Mouse (Mus musculus): ENCODE measurements around the gene Usp12. TPM values are rescaled to one million over a fixed set of nuclear protein-coding genes. Genes with fewer than 3 reads are reported as not detected.

Usp12 gene
- total and polyA plus RNA-seq, 2 experiments from 2014 or later: 13.2 to 20.7 TPM

- WGBS: 43% methylated on average over 8 of the region's 8 CpGs
- Histone ChIP-seq H3K36me3 (ENCODE audit: insufficient read depth, low read length) (peaks cover under 1% of the 10 kb centered on the region; the same call in 1 of the 2 replicates), H3K4me3 (ENCODE audit: low read length) (no peak overlapping the region), H3K27me3 (ENCODE audit: insufficient read depth, low read length) (no peaks in the 10 kb centered on the region), H3K9me3 (ENCODE audit: low read length) (no peaks in the 10 kb centered on the region), H3K4me2 (ENCODE audit: low read depth, low read length) (no peak overlapping the region), H3K4me1 (ENCODE audit: insufficient read depth, low read length) (peaks cover 9% of the 10 kb centered on the region), H3K9ac (replicated peaks; ENCODE audit: low read length) (no peak overlapping the region), H3K27ac (no peak overlapping the region)
- no peak for ATAC-seq
- no peak for DNase-seq (ENCODE audit: low spot score)
- no peak for TF ChIP-seq CTCF (IDR thresholded peaks at IDR 0.05; ENCODE audit: low read depth)
Measured at GRCm38 (mm10) chr5:146829528-146829927, 34.7 kb upstream of the Usp12 start.

DNA sequence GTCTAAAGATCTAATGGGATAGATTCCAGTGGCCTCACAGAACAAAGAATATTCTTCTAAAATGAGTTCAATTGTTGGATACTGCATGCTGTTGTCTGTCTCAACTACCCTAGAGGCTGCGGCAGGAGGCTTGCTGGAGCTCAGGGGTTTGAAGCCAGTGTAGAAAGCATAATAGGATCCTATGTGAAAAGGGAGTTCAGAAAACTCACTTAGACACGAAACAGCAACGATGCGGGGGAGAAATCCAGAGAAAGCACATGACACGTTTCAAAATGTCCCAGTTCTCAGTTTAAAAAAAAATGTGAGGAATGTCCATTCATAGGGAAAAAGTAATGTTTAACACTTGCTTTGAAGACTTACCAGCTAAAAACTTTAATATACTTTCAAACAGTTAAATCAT lies 28.2 kb upstream of the Usp12 start:
- no peak for ATAC-seq
- Histone ChIP-seq H3K4me3 (ENCODE audit: low read length) (no peak overlapping the region), H3K27ac (no peak overlapping the region), H3K36me3 (ENCODE audit: insufficient read depth, low read length) (no peaks in the 10 kb centered on the region), H3K4me2 (ENCODE audit: low read depth, low read length) (no peak overlapping the region), H3K4me1 (ENCODE audit: insufficient read depth, low read length) (no peaks in the 10 kb centered on the region), H3K27me3 (ENCODE audit: insufficient read depth, low read length) (no peaks in the 10 kb centered on the region), H3K9me3 (ENCODE audit: low read length) (no peaks in the 10 kb centered on the region), H3K9ac (replicated peaks; ENCODE audit: low read length) (no peak overlapping the region)
- DNase-seq (ENCODE audit: low spot score): no peak
- WGBS: 83% methylated on average over 5 of the region's 5 CpGs
- TF ChIP-seq CTCF (IDR thresholded peaks at IDR 0.05; ENCODE audit: low read depth): no peak

DNA sequence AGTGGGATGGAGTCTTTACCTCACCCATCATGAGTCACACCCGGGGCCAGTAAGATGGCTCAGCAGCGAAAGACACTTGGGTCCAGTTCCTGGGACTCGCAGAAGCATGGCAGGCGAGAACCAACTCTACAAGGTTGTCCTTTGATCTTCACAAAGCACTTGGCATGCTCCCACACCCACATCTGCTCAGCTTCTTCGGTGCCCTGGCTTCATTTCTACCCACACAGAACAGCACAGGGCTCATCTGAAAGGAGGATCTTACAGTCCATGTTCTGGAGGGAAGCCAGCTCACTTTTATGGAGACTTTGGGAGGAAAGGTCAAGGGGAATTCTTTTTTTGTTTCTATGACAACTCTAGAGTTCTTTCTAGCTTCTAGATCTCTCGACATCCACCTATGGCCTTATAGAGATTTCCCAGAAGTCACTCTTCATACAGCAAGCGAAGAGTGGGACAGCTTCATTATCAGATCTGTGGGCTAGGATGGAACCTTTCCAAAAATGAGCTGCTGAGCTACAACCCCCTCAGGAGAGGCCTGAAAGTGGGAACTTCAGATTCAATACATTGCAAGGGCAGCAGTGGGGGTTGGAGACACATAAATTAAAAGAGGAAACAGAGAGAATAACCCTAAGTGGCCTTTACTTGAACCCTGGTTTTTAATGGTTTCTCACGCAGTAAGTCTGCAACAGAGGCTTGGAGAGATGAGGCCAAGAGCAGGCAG lies 24.3 kb upstream of the Usp12 start:
- H3K9ac ChIP-seq (replicated peaks; ENCODE audit: low read length): no peak overlapping the region

GRCm38 (mm10) chr5:146817583-146817982 lies 22.8 kb upstream of the Usp12 start:
- DNase-seq (ENCODE audit: low spot score) (no peak), ATAC-seq (no peak)
- H3K4me1 ChIP-seq (ENCODE audit: insufficient read depth, low read length): no peaks in the 10 kb centered on the region
- no peaks in the 10 kb centered on the region for H3K27me3 ChIP-seq (ENCODE audit: insufficient read depth, low read length)
- H3K9me3 ChIP-seq (ENCODE audit: low read length): no peaks in the 10 kb centered on the region
- WGBS: 82% methylated on average over 8 of the region's 8 CpGs
- no peaks in the 10 kb centered on the region for H3K36me3 ChIP-seq (ENCODE audit: insufficient read depth, low read length)
- H3K4me2 ChIP-seq (ENCODE audit: low read depth, low read length): no peak overlapping the region
- TF ChIP-seq CTCF (IDR thresholded peaks at IDR 0.05; ENCODE audit: low read depth): no peak
- no peak overlapping the region for H3K27ac ChIP-seq
- H3K4me3 ChIP-seq (ENCODE audit: low read length): no peak overlapping the region
- H3K9ac ChIP-seq (replicated peaks; ENCODE audit: low read length): no peak overlapping the region

More for the DNA sequence above, 24.3 kb upstream of the Usp12 start:
- H3K4me1 ChIP-seq (ENCODE audit: insufficient read depth, low read length): no peaks in the 10 kb centered on the region
- H3K27ac ChIP-seq: no peak overlapping the region
- H3K9me3 ChIP-seq (ENCODE audit: low read length): no peaks in the 10 kb centered on the region
- TF ChIP-seq CTCF (IDR thresholded peaks at IDR 0.05; ENCODE audit: low read depth): no peak
- H3K4me3 ChIP-seq (ENCODE audit: low read length): no peak overlapping the region
- 40% methylated on average over 8 of the region's 8 CpGs for WGBS
- H3K36me3 ChIP-seq (ENCODE audit: insufficient read depth, low read length): no peaks in the 10 kb centered on the region
- no peak overlapping the region for H3K4me2 ChIP-seq (ENCODE audit: low read depth, low read length)
- ATAC-seq: 0 out of 2 replicates have a peak, but pooled peaks have one; percentile 18
- H3K27me3 ChIP-seq (ENCODE audit: insufficient read depth, low read length): no peaks in the 10 kb centered on the region
- DNase-seq (ENCODE audit: low spot score): peak; percentile 13

DNA sequence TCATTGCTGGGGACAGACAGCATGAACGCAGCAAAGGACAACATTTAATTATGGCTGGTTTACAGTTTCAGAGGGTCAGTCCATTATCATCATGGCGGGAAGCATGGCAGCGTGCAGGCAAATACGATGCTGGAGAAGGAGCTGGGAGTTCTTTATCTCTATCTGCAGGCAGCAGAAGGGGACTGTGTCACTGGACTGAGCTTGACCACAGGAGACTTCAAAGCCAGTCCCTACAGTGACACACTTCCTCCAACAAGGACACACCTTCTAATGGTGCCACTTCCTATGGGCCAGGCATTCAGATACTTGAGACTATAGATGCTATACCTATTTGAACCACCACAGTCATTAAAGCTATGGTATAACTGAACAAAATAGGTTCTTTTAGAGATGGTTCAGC lies 20.6 kb upstream of the Usp12 start:
- WGBS: 83% methylated on average over 4 of the region's 4 CpGs
- H3K9ac ChIP-seq (replicated peaks; ENCODE audit: low read length): no peak overlapping the region
- no peak overlapping the region for H3K4me2 ChIP-seq (ENCODE audit: low read depth, low read length)
- no peak for DNase-seq (ENCODE audit: low spot score)
- no peaks in the 10 kb centered on the region for H3K4me1 ChIP-seq (ENCODE audit: insufficient read depth, low read length)
- TF ChIP-seq CTCF (IDR thresholded peaks at IDR 0.05; ENCODE audit: low read depth): no peak
- no peaks in the 10 kb centered on the region for H3K27me3 ChIP-seq (ENCODE audit: insufficient read depth, low read length)
- no peaks in the 10 kb centered on the region for H3K36me3 ChIP-seq (ENCODE audit: insufficient read depth, low read length)
- H3K4me3 ChIP-seq (ENCODE audit: low read length): no peak overlapping the region
- H3K27ac ChIP-seq: no peak overlapping the region
- H3K9me3 ChIP-seq (ENCODE audit: low read length): no peaks in the 10 kb centered on the region
- ATAC-seq: no peak

GRCm38 (mm10) chr5:146813421-146813820 lies 18.6 kb upstream of the Usp12 start:
- no peak for ATAC-seq

GRCm38 (mm10) chr5:146812866-146813265 lies 18.1 kb upstream of the Usp12 start:
- 88% methylated on average over 5 of the region's 5 CpGs for WGBS
- no peaks in the 10 kb centered on the region for H3K9me3 ChIP-seq (ENCODE audit: low read length)
- ATAC-seq: no peak
- DNase-seq (ENCODE audit: low spot score): no peak
- H3K4me3 ChIP-seq (ENCODE audit: low read length): no peak overlapping the region
- no peaks in the 10 kb centered on the region for H3K36me3 ChIP-seq (ENCODE audit: insufficient read depth, low read length)
- H3K4me2 ChIP-seq (ENCODE audit: low read depth, low read length): no peak overlapping the region
- H3K4me1 ChIP-seq (ENCODE audit: insufficient read depth, low read length): no peaks in the 10 kb centered on the region
- H3K9ac ChIP-seq (replicated peaks; ENCODE audit: low read length): no peak overlapping the region
- no peaks in the 10 kb centered on the region for H3K27me3 ChIP-seq (ENCODE audit: insufficient read depth, low read length)
- no peak for TF ChIP-seq CTCF (IDR thresholded peaks at IDR 0.05; ENCODE audit: low read depth)
- H3K27ac ChIP-seq: no peak overlapping the region

More at GRCm38 (mm10) chr5:146813421-146813820, 18.6 kb upstream of the Usp12 start:
- DNase-seq (ENCODE audit: low spot score): no peak
- Histone ChIP-seq H3K9ac (replicated peaks; ENCODE audit: low read length) (no peak overlapping the region), H3K27ac (no peak overlapping the region), H3K4me3 (ENCODE audit: low read length) (no peak overlapping the region), H3K36me3 (ENCODE audit: insufficient read depth, low read length) (no peaks in the 10 kb centered on the region), H3K27me3 (ENCODE audit: insufficient read depth, low read length) (no peaks in the 10 kb centered on the region), H3K4me2 (ENCODE audit: low read depth, low read length) (no peak overlapping the region), H3K4me1 (ENCODE audit: insufficient read depth, low read length) (no peaks in the 10 kb centered on the region), H3K9me3 (ENCODE audit: low read length) (no peaks in the 10 kb centered on the region)
- WGBS: 85% methylated on average over 4 of the region's 4 CpGs
- no peak for TF ChIP-seq CTCF (IDR thresholded peaks at IDR 0.05; ENCODE audit: low read depth)
